Mouse (Mus musculus) stomach, embryonic 16.5 days (tissue): ENCODE measurements around the gene Ccdc105. TPM values are rescaled to one million over a fixed set of nuclear protein-coding genes. Genes with fewer than 3 reads are reported as not detected.

ENCODE experiments used
- polyA plus RNA-seq: library from polyadenylated mRNA; unstranded; fragments of >200 nt; fragmentation: Nextera tagmentation; extraction: Ambion mirVana; gene quantifications from 2 replicates; pipeline ENCODE4 v1.2.1, GENCODE M21; 2015

The Ccdc105 gene
- polyA plus RNA-seq, 1 experiment from 2014 or later: not detected

Other genes with a start within 250 kb of the Ccdc105 start
- gene Olfr1358, start 235.6 kb downstream of the Ccdc105 start, polyA plus RNA-seq: not detected in 2 replicates
- 58.9 and 64.6 TPM in 2 replicates for gene Ilvbl, start 178.7 kb downstream of the Ccdc105 start, polyA plus RNA-seq
- gene Syde1, start 161.1 kb downstream of the Ccdc105 start, polyA plus RNA-seq: 14.0 and 15.7 TPM in 2 replicates
- gene Olfr1357, start 135.0 kb downstream of the Ccdc105 start, polyA plus RNA-seq: not detected in 2 replicates
- 3.0 and 4.8 TPM in 2 replicates for gene Casp14, start 34.8 kb downstream of the Ccdc105 start, polyA plus RNA-seq
- 0.65 and 0.67 TPM in 2 replicates for gene Slc1a6, start 27.4 kb upstream of the Ccdc105 start, polyA plus RNA-seq
- gene Olfr1356, start 99.1 kb upstream of the Ccdc105 start, polyA plus RNA-seq: not detected in 2 replicates
- not detected in 2 replicates for gene Olfr1355, start 122.5 kb upstream of the Ccdc105 start, polyA plus RNA-seq
- gene Olfr1354, start 160.1 kb upstream of the Ccdc105 start, polyA plus RNA-seq: not detected in 2 replicates
- not detected in 2 replicates for gene Olfr8, start 197.6 kb upstream of the Ccdc105 start, polyA plus RNA-seq
- not detected in 2 replicates for gene Olfr1353, start 210.2 kb upstream of the Ccdc105 start, polyA plus RNA-seq
- not detected in 2 replicates for gene Olfr1352, start 228.0 kb upstream of the Ccdc105 start, polyA plus RNA-seq